Mouse (Mus musculus): ENCODE measurements around the gene Gm10228.
"Not testable (repeated sequence)": the region's sequence is repeated elsewhere in the genome, so short reads cannot be mapped to it uniquely, and the experiment has no call there.

Gm10228 gene

GRCm38 (mm10) chr16:89041372-89041771 lies at the start of gene Gm10228:
Gene Gm10228 (minus strand): TSS chr16:89041472.
- not testable (repeated sequence) for DNase-seq (ENCODE audit: inconsistent ontology term)

GRCm38 (mm10) chr16:89071041-89071440 lies 29.8 kb upstream of the Gm10228 start:
- peak; percentile 12 for DNase-seq (ENCODE audit: inconsistent ontology term)

DNA sequence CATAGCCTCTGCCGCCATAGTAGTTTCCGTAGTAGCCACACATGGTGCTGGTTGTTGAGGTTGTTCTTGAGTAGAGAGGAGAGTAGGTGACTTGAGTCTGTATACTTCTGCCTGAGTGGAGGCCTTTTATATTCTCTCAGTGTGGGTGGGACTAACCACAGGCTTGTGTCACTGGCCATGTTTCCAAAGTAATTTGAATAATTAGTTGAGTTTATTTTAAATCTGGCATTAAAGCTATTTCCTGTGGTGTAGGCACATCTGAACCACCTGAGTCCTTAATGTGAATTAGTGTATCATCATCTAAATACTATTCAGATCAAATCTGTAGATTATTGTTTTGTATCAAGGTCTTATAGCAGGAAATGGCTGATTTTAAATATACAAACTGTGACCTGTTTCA lies 22.6 kb upstream of the Gm10228 start, which contains the start of gene 1110025L11Rik:
Gene 1110025L11Rik, minus strand, starts transcription at position 101 of the 400 bp plus-strand sequence.
- not testable (repeated sequence) for DNase-seq (ENCODE audit: inconsistent ontology term)

DNA sequence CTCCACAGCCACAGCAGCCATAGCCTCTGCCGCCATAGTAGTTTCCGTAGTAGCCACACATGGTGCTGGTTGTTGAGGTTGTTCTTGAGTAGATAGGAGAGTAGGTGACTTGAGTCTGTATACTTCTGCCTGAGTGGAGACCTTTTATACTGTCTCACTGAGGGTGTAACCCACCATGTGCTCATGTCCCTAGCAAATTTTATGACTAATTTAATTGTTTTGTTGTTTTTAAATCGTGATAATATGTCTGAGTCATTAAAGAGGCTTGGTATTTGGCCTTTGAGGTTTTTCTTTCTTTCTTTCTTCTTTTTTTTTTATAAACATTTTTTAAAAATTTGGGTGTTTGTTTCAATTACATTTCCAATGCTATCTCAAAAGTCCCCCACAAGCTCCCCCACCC lies 6.5 kb upstream of the Gm10228 start, which contains the start of gene Krtap6-5:
Gene Krtap6-5, minus strand, starts transcription at position 101 of the 400 bp plus-strand sequence.
- no peak for DNase-seq (ENCODE audit: inconsistent ontology term)

DNA sequence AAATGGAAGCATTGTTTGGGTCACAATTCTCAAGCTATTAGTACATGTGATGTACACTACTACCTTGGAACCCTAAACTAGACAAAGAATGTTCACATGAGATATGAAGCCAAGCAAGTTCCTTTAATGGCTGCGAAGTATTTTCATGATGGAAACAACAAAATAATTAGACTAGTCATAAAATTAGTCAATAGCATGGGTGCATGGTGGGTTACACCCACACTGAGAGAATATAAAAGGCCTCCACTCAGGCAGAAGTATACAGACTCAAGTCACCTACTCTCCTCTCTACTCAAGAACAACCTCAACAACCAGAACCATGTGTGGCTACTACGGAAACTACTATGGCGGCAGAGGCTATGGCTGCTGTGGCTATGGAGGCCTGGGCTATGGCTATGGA lies 9.9 kb downstream of the Gm10228 start, which contains the start of gene Krtap6-1:
Gene Krtap6-1, plus strand, starts transcription at position 301 of the 400 bp plus-strand sequence.
- DNase-seq (ENCODE audit: inconsistent ontology term) = not testable (repeated sequence)

DNA sequence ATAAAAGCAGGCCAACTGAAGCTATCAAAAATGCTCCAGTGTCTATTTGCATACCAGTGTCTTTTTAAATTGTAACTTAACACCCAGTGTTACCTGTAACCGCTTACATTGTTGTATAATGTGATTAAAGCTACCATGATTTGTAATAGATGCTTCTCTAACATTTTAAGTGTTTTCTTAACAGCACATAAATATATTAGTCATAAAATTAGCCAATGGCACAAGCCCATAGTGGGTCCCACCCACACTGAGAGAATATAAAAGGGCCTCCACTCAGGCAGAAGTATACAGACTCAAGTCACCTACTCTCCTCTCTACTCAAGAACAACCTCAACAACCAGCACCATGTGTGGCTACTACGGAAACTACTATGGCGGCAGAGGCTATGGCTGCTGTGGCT lies 26.3 kb downstream of the Gm10228 start, which contains the start of gene Gm10229:
Gene Gm10229, plus strand, starts transcription at position 301 of the 400 bp plus-strand sequence.
- not testable (repeated sequence) for DNase-seq (ENCODE audit: inconsistent ontology term)

DNA sequence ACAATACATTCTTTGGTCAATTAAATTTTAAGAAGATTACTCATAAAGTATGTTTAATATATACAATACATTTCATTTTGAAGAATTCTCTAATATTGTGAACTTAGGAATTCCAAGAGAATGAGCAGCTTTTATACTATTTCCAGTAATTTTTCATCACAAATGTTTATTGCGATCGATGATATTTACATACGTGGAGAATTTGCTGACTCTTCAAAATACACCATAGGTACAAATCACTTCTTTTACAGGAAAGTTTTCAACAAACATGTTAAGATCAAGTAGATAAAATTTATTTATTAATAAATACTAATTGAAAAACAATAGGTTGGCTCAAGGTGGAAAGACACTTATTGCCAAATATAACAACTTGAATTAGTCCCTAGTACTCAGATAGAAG lies 27.3 kb downstream of the Gm10228 start:
- no peak for DNase-seq (ENCODE audit: inconsistent ontology term)

DNA sequence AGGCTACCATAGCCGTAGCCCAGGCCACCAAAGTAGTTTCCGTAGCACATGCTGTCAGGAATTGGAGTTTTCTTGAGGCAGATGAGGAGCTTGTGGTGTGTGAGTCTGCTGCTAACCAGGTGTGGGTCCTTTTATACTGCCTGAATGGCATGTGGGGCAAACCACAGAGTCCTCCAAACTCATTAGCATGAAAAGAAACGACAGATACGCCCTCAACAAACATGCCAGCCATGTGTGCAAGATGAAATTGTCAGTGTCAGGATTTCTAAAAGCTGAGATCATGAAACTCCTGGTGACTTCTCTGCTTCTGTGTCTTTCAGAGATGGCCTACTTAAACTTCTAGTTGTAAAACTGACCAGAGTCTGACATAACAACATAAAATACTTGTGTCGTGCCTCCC lies 30.6 kb downstream of the Gm10228 start, which contains the start of gene Krtap22-2:
Gene Krtap22-2, minus strand, starts transcription at position 101 of the 400 bp plus-strand sequence.
- DNase-seq (ENCODE audit: inconsistent ontology term) = peak; percentile 36
